Mouse (Mus musculus) MEL (cell line): Measurements from ENCODE around the gene Foxo3. TPM values are rescaled to one million over a fixed set of nuclear protein-coding genes. Genes with fewer than 3 reads are reported as not detected.

Experiments used
- DNase-seq: peaks from one replicate; pipeline ENCODE4 v3.0.0; 2011; ENCODE audit warnings: low read depth, low spot score
- H3K27ac ChIP-seq: 2 replicates; pipeline ENCODE4 v1.5.1; 2012; ENCODE audit warnings: low read depth, mild to moderate bottlenecking, control low read depth, low read length, moderate library complexity; ENCODE audit not compliant: control insufficient read depth
- H3K27me3 ChIP-seq, 2 experiments: fragments of 150-350 bp in 1 of 2; sonication (generic) in 1 of 2; 2 replicates each; pipeline ENCODE4 v1.6.1; 2012; ENCODE audit warnings: low read length in 2 of 2, mild to moderate bottlenecking in 2 of 2, improper control_type of control experiment in 1 of 2, moderate library complexity in 1 of 2; ENCODE audit not compliant: insufficient read depth in 2 of 2, control insufficient read depth in 1 of 2
- H3K36me3 ChIP-seq, 2 experiments: 2 replicates each; pipeline ENCODE4 v1.6.1; 2012 to 2014; ENCODE audit warnings: low read length in 2 of 2, improper control_type of control experiment in 1 of 2, inconsistent platforms in 1 of 2, mild to moderate bottlenecking in 1 of 2; ENCODE audit not compliant: insufficient read depth in 2 of 2, control insufficient read depth in 1 of 2
- H3K4me1 ChIP-seq, 2 experiments: fragments of 150-350 bp in 1 of 2; sonication (generic) in 1 of 2; 2 replicates each; pipeline ENCODE4 v1.6.1; 2012; ENCODE audit warnings: low read length in 2 of 2, improper control_type of control experiment in 1 of 2, mild to moderate bottlenecking in 1 of 2; ENCODE audit not compliant: insufficient read depth in 2 of 2, control insufficient read depth in 1 of 2
- H3K4me3 ChIP-seq, 2 experiments: fragments of 150-350 bp in 1 of 2; sonication (generic) in 1 of 2; 2 replicates each; pipeline ENCODE4 v1.5.1; 2012; ENCODE audit warnings: low read depth in 2 of 2, low read length in 2 of 2, mild to moderate bottlenecking in 2 of 2, moderate library complexity in 2 of 2, control low read depth in 1 of 2, improper control_type of control experiment in 1 of 2; ENCODE audit not compliant: control insufficient read depth in 1 of 2, insufficient read depth in 1 of 2
- H3K79me2 ChIP-seq: 2 replicates; pipeline ENCODE4 v1.6.1; 2012; ENCODE audit warnings: mild to moderate bottlenecking, low read length, moderate library complexity; ENCODE audit not compliant: control insufficient read depth, poor library complexity, insufficient read depth
- H3K9ac ChIP-seq: 2 replicates; pipeline ENCODE4 v1.6.1; 2012; ENCODE audit warnings: low read depth, mild to moderate bottlenecking, control low read depth, low read length, moderate library complexity; ENCODE audit not compliant: control insufficient read depth, poor library complexity, severe bottlenecking
- H3K9me3 ChIP-seq: fragments of 150-350 bp; sonication (generic); replicated peaks from 2 replicates; pipeline ENCODE4 v1.6.1; 2012; ENCODE audit warnings: mild to moderate bottlenecking, low read length, improper control_type of control experiment, moderate library complexity; ENCODE audit not compliant: insufficient read depth
- CHD1 ChIP-seq: IDR thresholded peaks from 2 replicates; pipeline ENCODE4 v1.6.1; 2012; ENCODE audit warnings: low read depth, mild to moderate bottlenecking, inconsistent platforms, low read length, improper control_type of control experiment
- CTCF ChIP-seq, 3 experiments: IDR thresholded peaks in 2 of 3; conservative IDR thresholded peaks in 1 of 3; 2 replicates each; pipeline ENCODE4 v1.5.1; 2011 to 2012; ENCODE audit warnings: low read length in 3 of 3, low read depth in 2 of 3, mild to moderate bottlenecking in 2 of 3, improper control_type of control experiment in 1 of 3, inconsistent platforms in 1 of 3, mixed read lengths in 1 of 3, moderate library complexity in 1 of 3; ENCODE audit not compliant: control insufficient read depth in 1 of 3, insufficient read depth in 1 of 3, poor library complexity in 1 of 3, severe bottlenecking in 1 of 3
- ELF1 ChIP-seq: IDR thresholded peaks from 2 replicates; pipeline ENCODE4 v1.6.1; 2014; ENCODE audit warnings: low read depth, mild to moderate bottlenecking, inconsistent platforms, low read length, improper control_type of control experiment, moderate library complexity
- EP300 ChIP-seq, 2 experiments: IDR thresholded peaks; 2 replicates each; pipeline ENCODE4 v1.6.1; 2011; ENCODE audit warnings: improper control_type of control experiment in 2 of 2, low read length in 2 of 2, low read depth in 1 of 2, mild to moderate bottlenecking in 1 of 2
- ETS1 ChIP-seq: IDR thresholded peaks from 2 replicates; pipeline ENCODE4 v1.6.1; 2012; ENCODE audit warnings: low read depth, mild to moderate bottlenecking, inconsistent platforms, low read length, improper control_type of control experiment, moderate library complexity
- MAX ChIP-seq: IDR thresholded peaks from 2 replicates; pipeline ENCODE4 v1.6.1; 2011; ENCODE audit warnings: low read length, improper control_type of control experiment
- MAZ ChIP-seq: IDR thresholded peaks from 2 replicates; pipeline ENCODE4 v1.6.1; 2012; ENCODE audit warnings: low read depth, mild to moderate bottlenecking, inconsistent platforms, low read length, improper control_type of control experiment
- MYC ChIP-seq: IDR thresholded peaks from 2 replicates; pipeline ENCODE4 v1.6.1; 2011; ENCODE audit warnings: low read depth, mild to moderate bottlenecking, low read length, improper control_type of control experiment, moderate library complexity
- NRF1 ChIP-seq: IDR thresholded peaks from 2 replicates; pipeline ENCODE4 v1.6.1; 2014; ENCODE audit warnings: low read depth, mild to moderate bottlenecking, inconsistent platforms, low read length, improper control_type of control experiment, moderate library complexity; ENCODE audit not compliant: poor library complexity, insufficient read depth, severe bottlenecking
- RAD21 ChIP-seq: IDR thresholded peaks from 2 replicates; pipeline ENCODE4 v1.6.1; 2011; ENCODE audit warnings: mild to moderate bottlenecking, low read depth, low read length, improper control_type of control experiment
- RCOR1 ChIP-seq: IDR thresholded peaks from 2 replicates; pipeline ENCODE4 v1.6.1; 2012; ENCODE audit warnings: low read depth, mild to moderate bottlenecking, inconsistent platforms, low read length, improper control_type of control experiment
- SIN3A ChIP-seq: IDR thresholded peaks from 2 replicates; pipeline ENCODE4 v1.6.1; 2012; ENCODE audit warnings: low read length, improper control_type of control experiment, inconsistent platforms
- SMC3 ChIP-seq: IDR thresholded peaks from 2 replicates; pipeline ENCODE4 v1.6.1; 2011; ENCODE audit warnings: low read depth, low read length, improper control_type of control experiment
- TAL1 ChIP-seq: IDR thresholded peaks from 2 replicates; pipeline ENCODE4 v1.6.1; 2012; ENCODE audit warnings: mild to moderate bottlenecking, inconsistent platforms, low read length, moderate library complexity, mixed read lengths
- TBP ChIP-seq: IDR thresholded peaks from 2 replicates; pipeline ENCODE4 v1.8.0; 2011; ENCODE audit warnings: low read depth, low read length, improper control_type of control experiment
- USF1 ChIP-seq: IDR thresholded peaks from 2 replicates; pipeline ENCODE4 v1.6.1; 2014; ENCODE audit warnings: low read depth, mild to moderate bottlenecking, inconsistent platforms, low read length, improper control_type of control experiment, moderate library complexity
- USF2 ChIP-seq, 2 experiments: IDR thresholded peaks; 2 replicates each; pipeline ENCODE4 v1.6.1; 2011 to 2012; ENCODE audit warnings: improper control_type of control experiment in 2 of 2, low read length in 2 of 2, borderline replicate concordance in 1 of 2, inconsistent platforms in 1 of 2, low read depth in 1 of 2, mild to moderate bottlenecking in 1 of 2; ENCODE audit not compliant: insufficient read depth in 1 of 2
- ZC3H11A ChIP-seq: IDR thresholded peaks from 2 replicates; pipeline ENCODE4 v1.6.1; 2012; ENCODE audit warnings: low read depth, mild to moderate bottlenecking, inconsistent platforms, low read length, improper control_type of control experiment
- ZMIZ1 ChIP-seq: IDR thresholded peaks from 2 replicates; pipeline ENCODE4 v1.6.1; 2012; ENCODE audit warnings: low read depth, mild to moderate bottlenecking, inconsistent platforms, low read length, improper control_type of control experiment, moderate library complexity
- polyA plus RNA-seq, 2 experiments: library from polyadenylated mRNA; stranded (reverse) in 1 of 2; unstranded in 1 of 2; fragments of >175 nt in 1 of 2; fragments of >200 nt in 1 of 2; gene quantifications; 2 replicates each; pipeline versions ENCODE4 v1.2.1 to v1.2.4; 2012; ENCODE audit warnings: low replicate concordance in 2 of 2, low read depth in 1 of 2; ENCODE audit not compliant: insufficient read length in 2 of 2, insufficient read depth in 1 of 2, missing spikeins in 1 of 2
- total RNA-seq: library from RNA; depleted of rRNA; stranded (reverse); fragments of 300-350 nt; gene quantifications from 2 replicates; pipeline ENCODE4 v1.2.3, GENCODE M21; 2012

Foxo3 gene
- total and polyA plus RNA-seq, 3 experiments = 21.0 to 103 (median 27.2) TPM

- no peaks in the 10 kb centered on the region for H3K4me1 ChIP-seq
- H3K9ac ChIP-seq = no peak overlapping the region
Observed at GRCm38 (mm10) chr10:42227751-42228241, 48.8 kb downstream of the Foxo3 start.

GRCm38 (mm10) chr10:42226176-42226575 is 50.4 kb downstream of the Foxo3 start:
- no peaks in the 10 kb centered on the region; a peak in 1 of 4 replicates for H3K36me3 ChIP-seq
- H3K4me3 ChIP-seq = no peak overlapping the region
- H3K79me2 ChIP-seq = peaks cover 2% of the 10 kb centered on the region; the same call in 1 of the 2 replicates
- TF ChIP-seq NRF1 = no peak
- no peak for TF ChIP-seq MAX
- no peak for TF ChIP-seq CHD1
- no peak for TF ChIP-seq TBP
- TF ChIP-seq TAL1 = no peak
- no peak for TF ChIP-seq MAZ
- no peak for TF ChIP-seq USF1
- no peak for TF ChIP-seq EP300 (IDR thresholded peaks at IDR 0.05; ENCODE audit: low read depth in 1 of 2, low read length in 2 of 2)
- no peak for TF ChIP-seq USF2 (IDR thresholded peaks at IDR 0.05; ENCODE audit: borderline replicate concordance in 1 of 2, insufficient read depth in 1 of 2, low read depth in 1 of 2, low read length in 2 of 2)
- no peak for TF ChIP-seq ZC3H11A
- TF ChIP-seq ETS1 = no peak
- TF ChIP-seq SMC3 = no peak
- no peak for TF ChIP-seq SIN3A
- no peak for TF ChIP-seq CTCF (IDR thresholded peaks at IDR 0.05 in 2 of 3, conservative IDR thresholded peaks at IDR 0.05 in 1 of 3; ENCODE audit: control insufficient read depth in 1 of 3, insufficient read depth in 1 of 3, low read depth in 2 of 3, low read length in 3 of 3, poor library complexity in 1 of 3, severe bottlenecking in 1 of 3)
- no peak for TF ChIP-seq MYC
- no peak for TF ChIP-seq ELF1
- TF ChIP-seq ZMIZ1 = no peak
- no peak for TF ChIP-seq RCOR1
- TF ChIP-seq RAD21 = no peak
- H3K9me3 ChIP-seq = no peaks in the 10 kb centered on the region
- no peak for DNase-seq
- H3K27me3 ChIP-seq = no peaks in the 10 kb centered on the region
- no peak overlapping the region for H3K27ac ChIP-seq
- no peaks in the 10 kb centered on the region for H3K4me1 ChIP-seq
- H3K9ac ChIP-seq = no peak overlapping the region

More at GRCm38 (mm10) chr10:42227751-42228241, 48.8 kb downstream of the Foxo3 start:
- Histone ChIP-seq H3K9me3 (no peaks in the 10 kb centered on the region), H3K79me2 (peaks cover 7% of the 10 kb centered on the region; the same call in 1 of the 2 replicates), H3K4me3 (no peak overlapping the region), H3K36me3 (no peaks in the 10 kb centered on the region; a peak in 1 of 4 replicates), H3K27me3 (no peaks in the 10 kb centered on the region), H3K27ac (no peak overlapping the region)
- DNase-seq = no peak
- no peak for TF ChIP-seq CHD1
- no peak for TF ChIP-seq TAL1
